Mouse (Mus musculus): ENCODE results near the gene Cabcoco1. TPM values are rescaled to one million over a fixed set of nuclear protein-coding genes. Genes with fewer than 3 reads are reported as not detected.

Gene Cabcoco1
- polyA plus RNA-seq, 1 experiment from 2014 or later, result 0.51 TPM

GRCm38 (mm10) chr10:68445876-68446796 is 95.6 kb downstream of the Cabcoco1 start:
- Histone ChIP-seq H3K9ac (replicated peaks) (no peak overlapping the region), H3K27me3 (no peaks in the 10 kb centered on the region), H3K4me2 (replicated peaks) (no peak overlapping the region), H3K27ac (no peak overlapping the region), H3K4me1 (replicated peaks) (0 out of 2 replicates have a peak, but pooled peaks cover 3% of the 10 kb centered on the region), H3K9me3 (no peaks in the 10 kb centered on the region), H3K36me3 (no peaks in the 10 kb centered on the region), H3K4me3 (replicated peaks) (no peak overlapping the region)
- 72% methylated on average over 15 of the region's 15 CpGs for WGBS
- ATAC-seq, result no peak

- Histone ChIP-seq H3K27ac (no peak overlapping the region), H3K4me2 (replicated peaks) (no peak overlapping the region), H3K9me3 (no peaks in the 10 kb centered on the region), H3K27me3 (no peaks in the 10 kb centered on the region), H3K4me3 (replicated peaks) (no peak overlapping the region), H3K4me1 (replicated peaks) (0 out of 2 replicates have a peak, but pooled peaks cover 3% of the 10 kb centered on the region), H3K9ac (replicated peaks) (no peak overlapping the region), H3K36me3 (no peaks in the 10 kb centered on the region)
- 56% methylated on average over 8 of the region's 8 CpGs for WGBS
- no peak for ATAC-seq
Measured at GRCm38 (mm10) chr10:68445244-68445811, 96.4 kb downstream of the Cabcoco1 start.

GRCm38 (mm10) chr10:68444361-68445114 is 97.2 kb downstream of the Cabcoco1 start:
- Histone ChIP-seq H3K9ac (replicated peaks) (no peak overlapping the region), H3K27ac (no peak overlapping the region), H3K4me1 (replicated peaks) (0 out of 2 replicates have a peak, but pooled peaks cover 3% of the 10 kb centered on the region), H3K36me3 (no peaks in the 10 kb centered on the region), H3K27me3 (no peaks in the 10 kb centered on the region), H3K9me3 (no peaks in the 10 kb centered on the region), H3K4me2 (replicated peaks) (no peak overlapping the region), H3K4me3 (replicated peaks) (no peak overlapping the region)
- WGBS, result 92% methylated on average over 14 of the region's 14 CpGs
- ATAC-seq, result no peak

GRCm38 (mm10) chr10:68443132-68443531 is 98.6 kb downstream of the Cabcoco1 start:
- no peaks in the 10 kb centered on the region for H3K27me3 ChIP-seq

GRCm38 (mm10) chr10:68442713-68443112 is 99.0 kb downstream of the Cabcoco1 start:
- Histone ChIP-seq H3K27me3 (no peaks in the 10 kb centered on the region), H3K36me3 (no peaks in the 10 kb centered on the region), H3K9me3 (no peaks in the 10 kb centered on the region), H3K9ac (replicated peaks) (no peak overlapping the region), H3K4me2 (replicated peaks) (no peak overlapping the region), H3K4me1 (replicated peaks) (0 out of 2 replicates have a peak, but pooled peaks cover 3% of the 10 kb centered on the region), H3K27ac (no peak overlapping the region), H3K4me3 (replicated peaks) (no peak overlapping the region)
- 24% methylated on average over 3 of the region's 3 CpGs for WGBS
- no peak for ATAC-seq

More at GRCm38 (mm10) chr10:68443132-68443531, 98.6 kb downstream of the Cabcoco1 start:
- no peaks in the 10 kb centered on the region for H3K9me3 ChIP-seq
- no peak for ATAC-seq
- H3K4me3 ChIP-seq (replicated peaks), result no peak overlapping the region
- WGBS, result 30% methylated on average over 7 of the region's 7 CpGs
- H3K4me2 ChIP-seq (replicated peaks), result no peak overlapping the region
- no peak overlapping the region for H3K27ac ChIP-seq
- no peak overlapping the region for H3K9ac ChIP-seq (replicated peaks)
- no peaks in the 10 kb centered on the region for H3K36me3 ChIP-seq
- 0 out of 2 replicates have a peak, but pooled peaks cover 3% of the 10 kb centered on the region for H3K4me1 ChIP-seq (replicated peaks)

- no peaks in the 10 kb centered on the region for H3K9me3 ChIP-seq
- no peaks in the 10 kb centered on the region for H3K36me3 ChIP-seq
- 0 out of 2 replicates have a peak, but pooled peaks cover 3% of the 10 kb centered on the region for H3K4me1 ChIP-seq (replicated peaks)
- no peak overlapping the region for H3K4me2 ChIP-seq (replicated peaks)
- WGBS, result 69% methylated on average over 10 of the region's 10 CpGs
- no peak overlapping the region for H3K27ac ChIP-seq
- H3K9ac ChIP-seq (replicated peaks), result no peak overlapping the region
- no peak overlapping the region for H3K4me3 ChIP-seq (replicated peaks)
- no peaks in the 10 kb centered on the region for H3K27me3 ChIP-seq
- no peak for ATAC-seq
Measured at GRCm38 (mm10) chr10:68441931-68442662, 99.6 kb downstream of the Cabcoco1 start.

GRCm38 (mm10) chr10:68440515-68440914 is 101.2 kb downstream of the Cabcoco1 start:
- no peak overlapping the region for H3K4me3 ChIP-seq (replicated peaks)
- no peaks in the 10 kb centered on the region for H3K27me3 ChIP-seq
- H3K9me3 ChIP-seq, result no peaks in the 10 kb centered on the region
- H3K4me2 ChIP-seq (replicated peaks), result no peak overlapping the region
- H3K27ac ChIP-seq, result no peak overlapping the region
- 81% methylated on average over 8 of the region's 8 CpGs for WGBS
- H3K9ac ChIP-seq (replicated peaks), result no peak overlapping the region
- H3K36me3 ChIP-seq, result no peaks in the 10 kb centered on the region
- H3K4me1 ChIP-seq (replicated peaks), result 0 out of 2 replicates have a peak, but pooled peaks cover 3% of the 10 kb centered on the region
- no peak for ATAC-seq

- Histone ChIP-seq H3K4me3 (replicated peaks) (no peak overlapping the region), H3K4me1 (replicated peaks) (no peaks in the 10 kb centered on the region), H3K9me3 (no peaks in the 10 kb centered on the region), H3K36me3 (no peaks in the 10 kb centered on the region), H3K4me2 (replicated peaks) (no peak overlapping the region), H3K9ac (replicated peaks) (no peak overlapping the region), H3K27me3 (no peaks in the 10 kb centered on the region), H3K27ac (no peak overlapping the region)
- 92% methylated on average over 7 of the region's 7 CpGs for WGBS
- no peak for ATAC-seq
Measured at GRCm38 (mm10) chr10:68435754-68436153, 105.9 kb downstream of the Cabcoco1 start.

- Histone ChIP-seq H3K27me3 (no peaks in the 10 kb centered on the region), H3K4me1 (replicated peaks) (no peaks in the 10 kb centered on the region), H3K9ac (replicated peaks) (no peak overlapping the region), H3K36me3 (no peaks in the 10 kb centered on the region), H3K4me2 (replicated peaks) (no peak overlapping the region), H3K9me3 (no peaks in the 10 kb centered on the region), H3K27ac (no peak overlapping the region), H3K4me3 (replicated peaks) (no peak overlapping the region)
- no peak for ATAC-seq
- 77% methylated on average over 13 of the region's 13 CpGs for WGBS
Measured at GRCm38 (mm10) chr10:68435001-68435560, 106.6 kb downstream of the Cabcoco1 start.

- Histone ChIP-seq H3K9me3 (no peaks in the 10 kb centered on the region), H3K4me2 (replicated peaks) (no peak overlapping the region), H3K27me3 (no peaks in the 10 kb centered on the region), H3K36me3 (no peaks in the 10 kb centered on the region), H3K4me3 (replicated peaks) (no peak overlapping the region), H3K4me1 (replicated peaks) (no peaks in the 10 kb centered on the region), H3K27ac (no peak overlapping the region), H3K9ac (replicated peaks) (no peak overlapping the region)
- ATAC-seq, result no peak
- WGBS, result 73% methylated on average over 9 of the region's 9 CpGs
Measured at GRCm38 (mm10) chr10:68434045-68434639, 107.6 kb downstream of the Cabcoco1 start.

GRCm38 (mm10) chr10:68431346-68431745 is 110.3 kb downstream of the Cabcoco1 start:
- no peak overlapping the region for H3K4me2 ChIP-seq (replicated peaks)
- WGBS, result 95% methylated on average over 6 of the region's 6 CpGs
- no peaks in the 10 kb centered on the region for H3K4me1 ChIP-seq (replicated peaks)
- ATAC-seq, result no peak
- H3K27ac ChIP-seq, result no peak overlapping the region
- no peak overlapping the region for H3K4me3 ChIP-seq (replicated peaks)
- H3K36me3 ChIP-seq, result no peaks in the 10 kb centered on the region
- H3K27me3 ChIP-seq, result no peaks in the 10 kb centered on the region
- H3K9me3 ChIP-seq, result 0 out of 2 replicates have a peak, but pooled peaks cover 4% of the 10 kb centered on the region
- no peak overlapping the region for H3K9ac ChIP-seq (replicated peaks)
